In genomic region chr5:105974576-105975177, GRCm38 (mm10) we compare ENCODE assay signal across 20 mouse cellular contexts.
DNase-seq lines count a peak whose midpoint lies in the region; ATAC-seq lines count a peak whose summit lies in the region.
"Had no signal": no experiment of that assay in that cellular context is flagged by ENCODE, and none has a peak within 500 bp of the region (broad histone marks: within the 10 kb centered on the region; RNA-seq: fewer than 3 reads in every experiment).

No protein-coding gene starts in this region.

- H3K4me3 ChIP-seq in lung, embryonic 15.5 days, result no peak overlapping the region
- no peak overlapping the region for H3K4me3 ChIP-seq in midbrain, embryonic 13.5 days (replicated peaks)
- H3K4me3 ChIP-seq: heart, embryonic 10.5 days had no signal

- WGBS in lung, embryonic 15.5 days, result 49% methylated on average over 18 of the region's 18 CpGs
- WGBS in midbrain, embryonic 13.5 days, result 33% methylated on average over 18 of the region's 18 CpGs

- no peaks in the 10 kb centered on the region for H3K36me3 ChIP-seq in lung, embryonic 15.5 days
- H3K36me3 ChIP-seq in midbrain, embryonic 13.5 days, result no peaks in the 10 kb centered on the region
- H3K36me3 ChIP-seq: heart, embryonic 10.5 days had no signal

- DNase-seq in embryo, embryonic 10 days (ENCODE audit: low spot score), result peak; percentile 20
- no peak for DNase-seq in embryo, embryonic 11 days
- DNase-seq in lung, adult 18-20 months, result no peak
- peak; percentile 32 for DNase-seq in retina, postnatal 1 day
- no peak for DNase-seq in layer of hippocampus, postnatal 14 days (ENCODE audit: low spot score in 2 of 2)
- DNase-seq in liver, result no peak
- DNase-seq: adrenal gland, postnatal 10 days; cerebellum, adult 9-11 months; gastrocnemius, postnatal 25 days; heart, postnatal 4 days; kidney, adult 2 months; layer of hippocampus, adult 9-11 months; liver, postnatal 0 days; right cerebral cortex, postnatal 14 days had no signal

- no peak overlapping the region for H3K4me2 ChIP-seq in lung, embryonic 15.5 days
- H3K4me2 ChIP-seq in midbrain, embryonic 13.5 days (replicated peaks), result peak overlapping the region; percentile 52
- H3K4me2 ChIP-seq: liver, embryonic 11.5 days had no signal

- H3K27ac ChIP-seq in lung, embryonic 15.5 days, result peak overlapping the region; percentile 55; the same call in 1 of the 2 replicates
- peak overlapping the region; percentile 72 for H3K27ac ChIP-seq in midbrain, embryonic 13.5 days
- H3K27ac ChIP-seq: heart, embryonic 10.5 days; hindbrain, embryonic 14.5 days; kidney, postnatal 0 days had no signal

- H3K9ac ChIP-seq in lung, embryonic 15.5 days, result no peak overlapping the region
- no peak overlapping the region for H3K9ac ChIP-seq in midbrain, embryonic 13.5 days (replicated peaks)
- H3K9ac ChIP-seq: hindbrain, embryonic 14.5 days; liver, postnatal 0 days had no signal

- 0 out of 2 replicates have a peak, but pooled peaks cover 7% of the 10 kb centered on the region for H3K4me1 ChIP-seq in lung, embryonic 15.5 days
- peaks cover 34% of the 10 kb centered on the region for H3K4me1 ChIP-seq in midbrain, embryonic 13.5 days (replicated peaks)

- no peaks in the 10 kb centered on the region for H3K27me3 ChIP-seq in lung, embryonic 15.5 days
- no peaks in the 10 kb centered on the region; the same call in 1 of the 2 replicates for H3K27me3 ChIP-seq in midbrain, embryonic 13.5 days

- H3K9me3 ChIP-seq in lung, embryonic 15.5 days, result no peaks in the 10 kb centered on the region
- H3K9me3 ChIP-seq in midbrain, embryonic 13.5 days, result no peaks in the 10 kb centered on the region
- H3K9me3 ChIP-seq: heart, embryonic 10.5 days had no signal

- no peak for ATAC-seq in lung, embryonic 15.5 days (ENCODE audit: borderline replicate concordance, extremely low read depth, low FRiP score, low TSS enrichment)
- peak; percentile 87 for ATAC-seq in midbrain, embryonic 13.5 days
- ATAC-seq: liver, postnatal 0 days had no signal

Comparison
In these comparisons a context has a peak if more than half of its experiments do, and no peak if none do; other contexts are left out.
1. DNase-seq: peak in embryo, embryonic 10 days (single experiment) and retina, postnatal 1 day (single experiment); none in embryo, embryonic 11 days (single experiment), lung, adult 18-20 months (0 of 2), layer of hippocampus, postnatal 14 days (0 of 2) and liver (single experiment).